Mouse (Mus musculus) midbrain, embryonic 13.5 days (tissue): ENCODE measurements at regions not wholly inside any gene's neighbourhood (a gene's known extent, or its start where the extent isn't known, plus 50 kb on each side); places are given as distances from the start of the nearest gene placed in this dataset.

Experiments used
- ATAC-seq: fragments of 200-750 bp; cut with Nextera tagmentation; 2 replicates; pipeline ENCODE4 v1.8.0; 2017; ENCODE audit warnings: mild to moderate bottlenecking, moderate TSS enrichment, moderate library complexity
- H3K27ac ChIP-seq: fragments of 300-500 bp; sonication (generic); 2 replicates; pipeline ENCODE4 v1.5.1; 2015; ENCODE audit warnings: inconsistent platforms, mild to moderate bottlenecking, moderate library complexity
- H3K27me3 ChIP-seq: fragments of 300-500 bp; sonication (generic); 2 replicates; pipeline ENCODE4 v1.6.1; 2015; ENCODE audit warnings: mild to moderate bottlenecking, inconsistent platforms
- H3K36me3 ChIP-seq: fragments of 300-500 bp; sonication (generic); 2 replicates; pipeline ENCODE4 v1.6.1; 2015; ENCODE audit warnings: mild to moderate bottlenecking, inconsistent platforms
- H3K4me1 ChIP-seq: fragments of 300-500 bp; sonication (generic); replicated peaks from 2 replicates; pipeline ENCODE4 v1.6.1; 2015; ENCODE audit warnings: inconsistent platforms
- H3K4me2 ChIP-seq: fragments of 300-500 bp; sonication (generic); replicated peaks from 2 replicates; pipeline ENCODE4 v1.6.1; 2015; ENCODE audit warnings: moderate library complexity, mild to moderate bottlenecking, inconsistent platforms
- H3K4me3 ChIP-seq: fragments of 300-500 bp; sonication (generic); replicated peaks from 2 replicates; pipeline ENCODE4 v1.5.1; 2015; ENCODE audit warnings: mild to moderate bottlenecking, inconsistent platforms
- H3K9ac ChIP-seq: fragments of 300-500 bp; sonication (generic); replicated peaks from 2 replicates; pipeline ENCODE4 v1.6.1; 2015; ENCODE audit warnings: mild to moderate bottlenecking, inconsistent platforms
- H3K9me3 ChIP-seq: fragments of 300-500 bp; sonication (generic); 2 replicates; pipeline ENCODE4 v1.6.1; 2016; ENCODE audit warnings: mild to moderate bottlenecking, inconsistent platforms
- WGBS: fragments of 180-500 bp; shearing (Covaris S2); methylation state at CpG from one replicate; pipeline ENCODE4 v1.1.7; 2015; 5-methylcytosine and 5-hydroxymethylcytosine counted together

DNA sequence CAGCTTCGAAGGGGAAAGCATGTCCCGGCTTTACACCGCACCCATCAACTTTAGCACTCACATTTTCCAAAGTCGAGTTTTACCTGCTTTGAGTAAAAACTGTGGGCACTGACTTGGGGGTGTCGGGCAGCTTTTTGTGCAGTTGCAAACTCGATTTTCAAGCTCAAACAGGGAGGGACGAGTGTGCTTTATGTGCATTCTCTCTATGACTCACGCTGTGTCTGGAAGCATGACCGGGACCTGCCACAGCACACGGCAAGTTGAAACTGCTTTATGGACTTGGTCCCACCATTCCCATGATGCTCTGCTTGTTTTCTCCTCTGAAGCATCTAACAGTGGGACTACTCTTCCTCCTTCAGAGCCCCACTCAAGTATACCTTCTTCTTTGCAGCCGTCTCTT, 174.8 kb downstream of the Sox2 start:
- H3K4me2 ChIP-seq = no peak overlapping the region
- H3K9ac ChIP-seq = no peak overlapping the region
- H3K4me3 ChIP-seq = no peak overlapping the region
- no peaks in the 10 kb centered on the region for H3K36me3 ChIP-seq
- 0 out of 2 replicates have a peak, but pooled peaks cover 4% of the 10 kb centered on the region for H3K4me1 ChIP-seq
- H3K9me3 ChIP-seq = no peaks in the 10 kb centered on the region
- no peak for ATAC-seq
- 86% methylated on average over 11 of the region's 11 CpGs for WGBS
- no peaks in the 10 kb centered on the region for H3K27me3 ChIP-seq
- no peak overlapping the region for H3K27ac ChIP-seq

DNA sequence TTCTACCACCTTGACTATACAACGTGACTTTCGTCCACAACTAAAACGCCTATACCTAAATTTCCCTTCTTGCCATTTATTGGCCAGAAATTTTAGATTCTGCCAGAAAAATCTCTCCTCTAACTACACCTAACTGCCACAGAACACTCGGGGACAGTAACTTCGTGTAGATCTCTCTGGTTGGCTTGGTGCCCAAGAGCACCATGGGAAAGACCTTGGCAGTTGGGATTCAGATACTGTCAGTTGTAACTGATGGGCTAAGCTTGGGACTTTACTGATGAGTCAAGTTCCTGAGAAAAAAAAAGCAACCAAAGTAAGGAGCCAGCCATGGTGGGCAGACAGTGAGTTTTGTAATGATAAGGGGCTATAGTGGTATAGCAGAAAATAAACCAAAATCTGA, 176.2 kb downstream of the Sox2 start:
- no peaks in the 10 kb centered on the region for H3K36me3 ChIP-seq
- WGBS = 94% methylated on average over 5 of the region's 5 CpGs
- no peak overlapping the region for H3K4me2 ChIP-seq
- H3K4me1 ChIP-seq = 0 out of 2 replicates have a peak, but pooled peaks cover 4% of the 10 kb centered on the region
- no peak for ATAC-seq
- no peaks in the 10 kb centered on the region for H3K27me3 ChIP-seq
- H3K9ac ChIP-seq = no peak overlapping the region
- no peaks in the 10 kb centered on the region for H3K9me3 ChIP-seq
- no peak overlapping the region for H3K27ac ChIP-seq
- no peak overlapping the region for H3K4me3 ChIP-seq

- no peak overlapping the region for H3K4me3 ChIP-seq
- no peak for ATAC-seq
Measured at GRCm38 (mm10) chr3:34828453-34829206, 178.4 kb downstream of the Sox2 start.

GRCm38 (mm10) chr3:34836741-34837267, 186.6 kb downstream of the Sox2 start:
- Histone ChIP-seq H3K4me1 (peaks cover 5% of the 10 kb centered on the region), H3K4me3 (no peak overlapping the region), H3K27me3 (no peaks in the 10 kb centered on the region), H3K4me2 (no peak overlapping the region), H3K9me3 (no peaks in the 10 kb centered on the region), H3K36me3 (no peaks in the 10 kb centered on the region), H3K9ac (no peak overlapping the region), H3K27ac (no peak overlapping the region)
- WGBS = 78% methylated on average over 8 of the region's 8 CpGs
- ATAC-seq = peak; percentile 55; the same call in 1 of the 2 replicates

More at GRCm38 (mm10) chr3:34828453-34829206, 178.4 kb downstream of the Sox2 start:
- WGBS = 58% methylated on average over 9 of the region's 9 CpGs
- no peaks in the 10 kb centered on the region for H3K36me3 ChIP-seq
- no peaks in the 10 kb centered on the region for H3K9me3 ChIP-seq
- no peak overlapping the region for H3K9ac ChIP-seq
- H3K27ac ChIP-seq = no peak overlapping the region
- no peaks in the 10 kb centered on the region for H3K27me3 ChIP-seq
- no peak overlapping the region for H3K4me2 ChIP-seq
- 0 out of 2 replicates have a peak, but pooled peaks cover 4% of the 10 kb centered on the region for H3K4me1 ChIP-seq

DNA sequence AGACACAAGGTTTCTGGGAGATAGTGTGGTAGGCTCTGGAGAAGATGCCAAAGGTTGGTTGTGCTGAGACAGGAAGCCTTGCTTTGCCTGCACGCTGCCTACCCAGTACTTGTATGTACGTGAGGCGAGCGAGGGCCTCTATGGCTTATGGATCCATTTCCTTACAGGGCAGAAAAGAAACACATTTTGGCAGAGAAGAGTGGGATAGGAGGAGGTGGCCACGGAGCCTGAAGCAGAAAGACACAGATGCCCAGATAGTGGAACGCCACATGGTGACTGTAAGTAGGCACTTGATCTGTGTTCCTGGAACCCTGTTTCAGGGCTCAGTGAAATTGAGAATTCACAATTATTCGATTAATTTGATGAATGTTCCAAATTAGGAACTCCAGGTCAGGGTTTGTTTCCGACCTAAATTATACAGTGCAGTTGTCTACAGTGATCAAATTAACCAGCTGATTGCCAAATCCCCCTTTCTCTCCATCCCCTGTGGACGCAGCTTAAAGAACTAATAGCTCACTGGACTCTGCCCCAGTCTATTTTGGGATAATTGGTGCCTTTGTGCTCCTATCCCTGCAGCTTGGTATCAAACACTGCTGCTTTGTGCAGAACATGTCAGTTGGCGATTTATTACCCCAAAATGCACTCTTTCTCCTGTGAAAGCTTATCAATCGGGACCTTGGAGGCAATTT, 187.6 kb downstream of the Sox2 start:
- no peak overlapping the region for H3K27ac ChIP-seq
- H3K9ac ChIP-seq = no peak overlapping the region
- no peak overlapping the region for H3K4me3 ChIP-seq
- WGBS = 69% methylated on average over 11 of the region's 11 CpGs
- no peak overlapping the region for H3K4me2 ChIP-seq
- H3K27me3 ChIP-seq = no peaks in the 10 kb centered on the region
- H3K4me1 ChIP-seq = peaks cover 5% of the 10 kb centered on the region
- no peaks in the 10 kb centered on the region for H3K9me3 ChIP-seq
- ATAC-seq = 0 out of 2 replicates have a peak, but pooled peaks have one; percentile 30
- H3K36me3 ChIP-seq = no peaks in the 10 kb centered on the region

GRCm38 (mm10) chr3:34860877-34861649, 210.9 kb downstream of the Sox2 start:
- no peaks in the 10 kb centered on the region for H3K36me3 ChIP-seq
- no peak overlapping the region for H3K27ac ChIP-seq
- no peak overlapping the region for H3K4me3 ChIP-seq
- peaks cover 10% of the 10 kb centered on the region for H3K4me1 ChIP-seq
- H3K27me3 ChIP-seq = no peaks in the 10 kb centered on the region
- no peaks in the 10 kb centered on the region for H3K9me3 ChIP-seq
- no peak overlapping the region; the same call in 1 of the 2 replicates for H3K4me2 ChIP-seq
- H3K9ac ChIP-seq = no peak overlapping the region
- ATAC-seq = peak; percentile 69
- 54% methylated on average over 16 of the region's 16 CpGs for WGBS

DNA sequence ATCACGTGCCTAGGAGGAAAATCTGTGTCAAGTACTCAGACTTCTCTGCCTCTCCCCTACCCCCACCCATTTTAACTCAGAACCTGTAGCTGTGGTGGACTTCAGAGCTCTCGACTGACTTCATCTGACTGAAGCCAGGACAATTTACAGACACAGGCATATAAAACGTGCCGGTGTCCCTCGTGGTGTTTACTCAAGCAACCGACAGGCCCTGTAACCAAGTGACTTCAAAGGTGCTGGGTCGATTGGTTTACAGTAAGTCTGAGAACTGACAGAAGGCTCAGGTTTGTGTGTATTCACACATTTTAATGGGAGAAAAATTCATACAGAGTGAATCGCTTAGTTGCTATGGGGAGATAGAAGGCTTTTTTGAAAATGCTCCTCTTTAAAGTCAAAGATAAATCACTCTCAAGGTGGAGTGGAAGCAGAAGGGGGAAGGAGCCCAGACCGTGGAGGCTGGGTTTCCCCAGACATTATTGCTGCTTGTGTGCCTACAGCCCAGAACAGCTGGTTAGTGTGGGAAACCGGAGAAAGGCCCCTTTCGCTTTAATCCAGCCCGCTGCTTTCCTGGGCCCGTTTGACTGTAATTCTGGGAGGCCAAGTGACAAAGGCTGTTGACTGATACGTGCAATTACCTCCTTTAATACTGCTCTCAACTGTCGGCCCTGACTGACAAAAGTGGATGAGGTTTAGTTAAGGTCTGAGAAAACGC, 218.6 kb downstream of the Sox2 start:
- 47% methylated on average over 16 of the region's 16 CpGs for WGBS
- H3K27ac ChIP-seq = no peak overlapping the region
- H3K9ac ChIP-seq = no peak overlapping the region
- H3K9me3 ChIP-seq = no peaks in the 10 kb centered on the region
- H3K36me3 ChIP-seq = no peaks in the 10 kb centered on the region
- peaks cover 13% of the 10 kb centered on the region for H3K4me1 ChIP-seq
- 0 out of 2 replicates have a peak, but pooled peaks have one; percentile 43 for ATAC-seq
- no peak overlapping the region for H3K4me2 ChIP-seq
- no peak overlapping the region for H3K4me3 ChIP-seq
- H3K27me3 ChIP-seq = no peaks in the 10 kb centered on the region

DNA sequence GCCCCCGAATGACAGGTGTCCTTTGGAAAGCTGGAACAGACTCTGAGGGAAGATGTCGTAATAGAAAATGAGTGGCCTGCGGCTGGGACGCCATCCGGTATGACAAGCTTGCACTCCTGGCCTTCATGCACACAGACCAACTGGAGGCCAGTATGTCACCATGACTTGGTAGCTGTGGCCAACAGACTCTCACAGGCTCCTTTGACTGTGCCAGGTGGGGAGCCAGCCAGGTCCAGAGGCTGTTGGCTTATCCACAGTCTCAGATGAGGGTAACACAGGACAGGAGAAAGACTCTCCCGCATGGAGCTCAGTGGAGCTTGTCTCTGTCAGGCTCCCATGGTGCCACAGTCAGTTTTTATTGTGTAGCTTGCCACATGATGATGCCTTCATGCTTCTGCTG, 219.7 kb downstream of the Sox2 start:
- no peaks in the 10 kb centered on the region for H3K27me3 ChIP-seq
- no peak overlapping the region for H3K27ac ChIP-seq
- no peak for ATAC-seq
- WGBS = 88% methylated on average over 6 of the region's 6 CpGs
- H3K4me2 ChIP-seq = no peak overlapping the region
- H3K4me3 ChIP-seq = no peak overlapping the region
- H3K9ac ChIP-seq = no peak overlapping the region
- H3K36me3 ChIP-seq = no peaks in the 10 kb centered on the region
- H3K9me3 ChIP-seq = no peaks in the 10 kb centered on the region
- peaks cover 13% of the 10 kb centered on the region for H3K4me1 ChIP-seq

GRCm38 (mm10) chr3:34885137-34885536, 234.9 kb downstream of the Sox2 start:
- no peaks in the 10 kb centered on the region for H3K4me1 ChIP-seq
- no peak overlapping the region for H3K27ac ChIP-seq
- no peaks in the 10 kb centered on the region for H3K27me3 ChIP-seq
- WGBS = 85% methylated on average over 5 of the region's 5 CpGs
- H3K9me3 ChIP-seq = no peaks in the 10 kb centered on the region
- H3K4me2 ChIP-seq = no peak overlapping the region
- H3K9ac ChIP-seq = no peak overlapping the region
- H3K4me3 ChIP-seq = no peak overlapping the region
- no peak for ATAC-seq
- H3K36me3 ChIP-seq = no peaks in the 10 kb centered on the region

- H3K9me3 ChIP-seq = peaks cover 6% of the 10 kb centered on the region; the same call in 1 of the 2 replicates
- no peak overlapping the region for H3K4me2 ChIP-seq
- no peak overlapping the region for H3K27ac ChIP-seq
- no peaks in the 10 kb centered on the region for H3K4me1 ChIP-seq
- ATAC-seq = no peak
- WGBS = 92% methylated on average over 5 of the region's 5 CpGs
- no peaks in the 10 kb centered on the region for H3K27me3 ChIP-seq
- H3K9ac ChIP-seq = no peak overlapping the region
- H3K4me3 ChIP-seq = no peak overlapping the region
- H3K36me3 ChIP-seq = no peaks in the 10 kb centered on the region
Measured at GRCm38 (mm10) chr3:34893381-34893780, 243.2 kb downstream of the Sox2 start.

- 88% methylated on average over 8 of the region's 8 CpGs for WGBS
- Histone ChIP-seq H3K27me3 (no peaks in the 10 kb centered on the region), H3K36me3 (no peaks in the 10 kb centered on the region), H3K9ac (no peak overlapping the region), H3K4me3 (no peak overlapping the region), H3K4me1 (no peaks in the 10 kb centered on the region), H3K27ac (no peak overlapping the region), H3K4me2 (no peak overlapping the region), H3K9me3 (no peaks in the 10 kb centered on the region)
- no peak for ATAC-seq
Measured at GRCm38 (mm10) chr3:34903106-34903505, 252.9 kb downstream of the Sox2 start.
